12 mouse cellular contexts compared by ENCODE assay signal in the genomic region with DNA sequence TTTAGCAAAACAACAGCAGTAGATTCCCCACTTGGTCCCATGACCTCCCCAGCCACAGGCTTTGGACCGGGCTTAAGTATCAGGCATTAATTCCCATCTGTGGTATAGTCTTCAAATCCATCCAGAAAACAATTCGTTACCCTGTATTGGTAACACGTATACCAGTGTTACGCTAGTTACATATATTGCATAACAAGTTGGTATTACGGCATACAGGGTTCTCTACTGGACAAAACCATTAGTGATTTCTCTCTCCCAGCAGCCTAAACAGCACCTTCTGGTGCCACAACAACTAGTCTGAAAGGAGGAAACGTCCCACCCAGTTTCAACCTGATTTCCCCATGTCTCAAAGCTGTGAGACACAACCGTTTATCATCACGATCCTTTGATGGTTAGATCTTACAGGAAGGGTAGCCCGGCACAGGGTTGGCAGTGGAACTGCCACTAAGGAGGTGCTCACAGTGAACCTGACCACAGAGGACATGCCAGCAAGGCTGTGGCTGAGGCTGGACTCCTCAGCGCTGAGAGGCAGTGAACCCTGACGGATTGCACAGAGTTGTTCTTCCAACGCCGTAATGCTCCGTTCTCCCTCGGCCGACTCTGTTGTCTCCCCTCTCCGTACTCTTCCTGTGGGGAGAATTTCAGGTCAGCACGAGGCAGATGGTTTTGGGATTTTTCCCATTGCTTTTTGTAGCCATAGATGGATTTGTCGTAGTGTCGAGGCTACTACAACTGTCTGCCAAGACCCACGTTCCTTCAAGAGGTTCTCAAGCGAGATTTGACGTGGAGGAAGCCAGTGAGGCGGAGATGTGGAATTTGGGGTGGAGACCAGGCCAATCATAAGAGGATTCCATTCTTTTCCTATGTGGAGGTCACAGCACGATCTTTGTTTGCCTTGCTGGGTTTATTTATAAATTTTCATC. TPM values are rescaled to one million over a fixed set of nuclear protein-coding genes. Genes with fewer than 3 reads are reported as not detected.
A peak's percentile ranks its signal among the peaks of the same experiment; 100 is the strongest.
DNase-seq lines count a peak whose midpoint lies in the region; ATAC-seq lines count a peak whose summit lies in the region.
"Had no signal": no experiment of that assay in that cellular context is flagged by ENCODE, and none has a peak within 500 bp of the region (broad histone marks: within the 10 kb centered on the region; RNA-seq: fewer than 3 reads in every experiment).

No protein-coding gene starts in this region.

- DNase-seq in thymus, postnatal 0 days (ENCODE audit: low spot score) = peak; percentile 66
- no peak for DNase-seq in thymus, postnatal 36 days
- DNase-seq in lung, postnatal 14 days = peak; percentile 9
- DNase-seq in spleen, postnatal 10 days (ENCODE audit: low spot score in 2 of 2) = no peak
- DNase-seq in layer of hippocampus, postnatal 25 days (ENCODE audit: extremely low spot score in 1 of 2, low spot score in 1 of 2) = no peak
- DNase-seq: cerebellum, adult 11-12 months had no signal

- H3K4me3 ChIP-seq in kidney, embryonic 14.5 days (ENCODE audit: low read length) = no peak overlapping the region
- H3K4me3 ChIP-seq in heart, embryonic 11.5 days (ENCODE audit: low read depth, low read length) = no peak overlapping the region
- H3K4me3 ChIP-seq: embryonic facial prominence, embryonic 15.5 days; neural tube, embryonic 13.5 days had no signal

- H3K36me3 ChIP-seq in kidney, embryonic 14.5 days (ENCODE audit: control insufficient read depth, insufficient read depth, low read length) = no peaks in the 10 kb centered on the region
- no peaks in the 10 kb centered on the region for H3K36me3 ChIP-seq in heart, embryonic 11.5 days (ENCODE audit: control insufficient read depth, insufficient read depth, low read length)
- H3K36me3 ChIP-seq: embryonic facial prominence, embryonic 15.5 days; neural tube, embryonic 13.5 days had no signal

- no peaks in the 10 kb centered on the region for H3K9me3 ChIP-seq in kidney, embryonic 14.5 days (ENCODE audit: control insufficient read depth, low read length)
- H3K9me3 ChIP-seq in heart, embryonic 11.5 days (replicated peaks; ENCODE audit: control insufficient read depth, low read length) = no peaks in the 10 kb centered on the region
- H3K9me3 ChIP-seq: embryonic facial prominence, embryonic 15.5 days; neural tube, embryonic 13.5 days had no signal

- peaks cover 3% of the 10 kb centered on the region; the same call in 1 of the 2 replicates for H3K4me1 ChIP-seq in kidney, embryonic 14.5 days (ENCODE audit: control insufficient read depth, insufficient read depth, low read length)
- H3K4me1 ChIP-seq in heart, embryonic 11.5 days (ENCODE audit: control insufficient read depth, insufficient read depth, low read length) = no peaks in the 10 kb centered on the region
- H3K4me1 ChIP-seq: embryonic facial prominence, embryonic 15.5 days had no signal

- no peaks in the 10 kb centered on the region for H3K27me3 ChIP-seq in kidney, embryonic 14.5 days (ENCODE audit: control insufficient read depth, insufficient read depth, low read length)
- H3K27me3 ChIP-seq in heart, embryonic 11.5 days (ENCODE audit: control insufficient read depth, insufficient read depth, low read length) = no peaks in the 10 kb centered on the region
- H3K27me3 ChIP-seq: embryonic facial prominence, embryonic 15.5 days; neural tube, embryonic 13.5 days had no signal

- 54% methylated on average over 25 of the region's 25 CpGs for WGBS in kidney, embryonic 14.5 days
- WGBS in heart, embryonic 11.5 days (ENCODE audit: insufficient replicate concordance) = 74% methylated on average over 25 of the region's 25 CpGs

- H3K27ac ChIP-seq in kidney, embryonic 14.5 days (ENCODE audit: low read depth, low read length) = no peak overlapping the region
- no peak overlapping the region for H3K27ac ChIP-seq in heart, embryonic 11.5 days (ENCODE audit: low read depth, low read length)
- H3K27ac ChIP-seq: embryonic facial prominence, embryonic 15.5 days; macrophage; neural tube, embryonic 13.5 days had no signal

- no peak overlapping the region for H3K9ac ChIP-seq in kidney, embryonic 14.5 days (ENCODE audit: low read depth, low read length)
- H3K9ac ChIP-seq in heart, embryonic 11.5 days (ENCODE audit: low read depth, low read length) = no peak overlapping the region
- H3K9ac ChIP-seq: embryonic facial prominence, embryonic 15.5 days; neural tube, embryonic 13.5 days had no signal

- no peak overlapping the region for H3K4me2 ChIP-seq in kidney, embryonic 14.5 days (replicated peaks; ENCODE audit: low read depth, low read length)
- H3K4me2 ChIP-seq in heart, embryonic 11.5 days = no peak overlapping the region
- H3K4me2 ChIP-seq: embryonic facial prominence, embryonic 15.5 days; neural tube, embryonic 13.5 days had no signal

- peak; percentile 53 for ATAC-seq in kidney, embryonic 14.5 days (ENCODE audit: low FRiP score, low TSS enrichment)
- ATAC-seq in heart, embryonic 11.5 days (replicated peaks; ENCODE audit: insufficient number of reproducible peaks, low FRiP score, low TSS enrichment) = no peak
- no peak for ATAC-seq in activated CD4-positive, CD25-positive, alpha-beta regulatory T cell, adult 4 months

RNA-seq across cellular contexts. Expression of gene Mtif3, which starts 10.5 kb away (rescaled TPM):
- polyA plus RNA-seq in thymus, postnatal 0 days (2015; fragmentation: Nextera tagmentation; extraction: Ambion mirVana) = 28.4 and 31.3 TPM in 2 replicates
- 21.1 and 24.3 TPM in 2 replicates for polyA plus RNA-seq in kidney, embryonic 14.5 days (2014; fragmentation: Nextera tagmentation; extraction: Ambion mirVana)
- 20.7 and 23.0 TPM in 2 replicates for polyA plus RNA-seq in heart, embryonic 11.5 days (2014; fragmentation: Nextera tagmentation; extraction: Ambion mirVana)
- 10 to 100 TPM; 17.4 to 18.4 TPM for total RNA-seq in layer of hippocampus, postnatal 25 days (2021)
- 10 to 100 TPM; 44.0 to 45.0 TPM for polyA plus RNA-seq in activated CD4-positive, CD25-positive, alpha-beta regulatory T cell, adult 4 months (2017; shearing (Covaris generic))

RNA-seq across cellular contexts. Expression of gene Gtf3a, which starts 25.7 kb away (rescaled TPM):
- 150 and 156 TPM in 2 replicates for polyA plus RNA-seq in thymus, postnatal 0 days (2015; fragmentation: Nextera tagmentation; extraction: Ambion mirVana)
- polyA plus RNA-seq in kidney, embryonic 14.5 days (2014; fragmentation: Nextera tagmentation; extraction: Ambion mirVana) = 137 and 140 TPM in 2 replicates
- 89.2 and 98.6 TPM in 2 replicates for polyA plus RNA-seq in heart, embryonic 11.5 days (2014; fragmentation: Nextera tagmentation; extraction: Ambion mirVana)
- 10 to 100 TPM; 25.5 to 28.5 TPM for total RNA-seq in layer of hippocampus, postnatal 25 days (2021)
- 10 to 100 TPM; 35.6 to 46.4 TPM for polyA plus RNA-seq in activated CD4-positive, CD25-positive, alpha-beta regulatory T cell, adult 4 months (2017; shearing (Covaris generic))

Comparison
In these comparisons a context has a peak if more than half of its experiments do, and no peak if none do; other contexts are left out.
1. DNase-seq: peak in thymus, postnatal 0 days (single experiment) and lung, postnatal 14 days (single experiment); none in thymus, postnatal 36 days (0 of 2), spleen, postnatal 10 days (0 of 2) and layer of hippocampus, postnatal 25 days (0 of 2).